Mouse (Mus musculus): Measurements from ENCODE around the gene Gas1. TPM values are rescaled to one million over a fixed set of nuclear protein-coding genes. Genes with fewer than 3 reads are reported as not detected.

Gene Gas1
- total RNA-seq, 2 experiments from 2014 or later: 10.1 to 10.3 TPM

- no peak for DNase-seq
Observed at GRCm38 (mm10) chr13:60172366-60173017, 4.7 kb downstream of the Gas1 start.

- DNase-seq: no peak
Observed at GRCm38 (mm10) chr13:60171781-60172180, 5.4 kb downstream of the Gas1 start.

- DNase-seq: no peak
Observed at GRCm38 (mm10) chr13:60170898-60171715, 6.1 kb downstream of the Gas1 start.

GRCm38 (mm10) chr13:60169026-60169425 is 8.1 kb downstream of the Gas1 start:
- DNase-seq: no peak

GRCm38 (mm10) chr13:60156294-60157126 is 20.7 kb downstream of the Gas1 start:
- DNase-seq: no peak

GRCm38 (mm10) chr13:60154170-60154569 is 23.0 kb downstream of the Gas1 start:
- DNase-seq: no peak

GRCm38 (mm10) chr13:60148235-60148634 is 28.9 kb downstream of the Gas1 start:
- no peak for DNase-seq

DNA sequence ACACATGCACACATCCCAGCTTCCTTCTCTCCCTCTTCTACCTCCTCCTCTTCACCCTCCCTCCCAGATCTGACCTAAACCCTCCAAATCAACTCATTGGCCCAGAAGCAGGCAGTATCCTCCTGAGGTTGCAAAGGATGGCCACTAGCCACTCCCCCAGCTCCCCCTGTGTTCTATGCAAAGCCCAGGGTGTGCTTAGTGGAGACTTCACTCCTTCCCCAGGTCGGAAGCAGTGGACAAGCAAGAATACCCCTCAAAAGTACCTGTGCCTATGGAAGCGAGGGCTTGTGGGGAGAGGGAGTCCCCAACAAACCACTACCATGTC is 29.3 kb downstream of the Gas1 start:
- DNase-seq: no peak

DNA sequence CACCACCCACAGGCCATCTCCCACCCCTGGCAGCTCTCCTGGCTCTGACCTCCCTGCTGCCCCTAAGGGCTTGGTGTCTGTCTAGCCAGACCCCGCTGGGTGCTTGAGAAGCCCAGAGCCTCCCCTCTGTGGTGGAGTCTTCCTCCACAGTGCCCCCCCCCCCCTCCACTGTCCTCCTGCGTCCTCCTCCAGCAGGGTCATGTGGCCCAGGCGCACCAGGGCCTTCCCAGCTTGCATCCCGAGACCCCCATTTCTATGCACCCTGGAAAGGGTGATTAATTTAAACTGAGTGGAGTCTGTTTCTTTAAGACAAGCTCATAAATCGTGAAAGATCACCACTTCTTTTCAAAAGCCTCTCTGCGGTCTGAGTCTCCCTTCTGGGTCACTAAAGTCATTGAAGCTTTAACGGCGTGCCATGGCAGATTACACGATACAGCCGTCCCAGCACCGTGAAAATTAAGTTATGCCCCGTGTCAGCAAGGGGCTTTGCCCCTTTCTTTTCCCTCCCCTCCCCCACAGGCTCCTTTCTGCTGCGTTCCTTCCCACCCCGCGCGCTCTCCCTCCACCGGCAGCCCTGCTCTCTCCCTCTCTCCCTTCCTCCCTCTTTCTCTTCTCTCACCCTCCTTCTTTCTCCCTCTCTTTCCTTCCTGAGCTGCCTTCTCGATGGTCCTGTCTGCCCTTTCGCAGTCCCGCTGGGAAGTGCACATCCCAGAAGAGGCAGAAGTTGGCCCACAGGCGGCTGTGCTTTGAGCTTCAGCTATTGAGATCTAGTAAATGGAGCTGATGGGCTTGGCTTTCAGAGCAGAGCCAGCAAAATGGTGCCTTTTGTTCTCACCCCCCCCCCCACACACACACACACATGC is 29.9 kb downstream of the Gas1 start:
- DNase-seq: no peak

DNA sequence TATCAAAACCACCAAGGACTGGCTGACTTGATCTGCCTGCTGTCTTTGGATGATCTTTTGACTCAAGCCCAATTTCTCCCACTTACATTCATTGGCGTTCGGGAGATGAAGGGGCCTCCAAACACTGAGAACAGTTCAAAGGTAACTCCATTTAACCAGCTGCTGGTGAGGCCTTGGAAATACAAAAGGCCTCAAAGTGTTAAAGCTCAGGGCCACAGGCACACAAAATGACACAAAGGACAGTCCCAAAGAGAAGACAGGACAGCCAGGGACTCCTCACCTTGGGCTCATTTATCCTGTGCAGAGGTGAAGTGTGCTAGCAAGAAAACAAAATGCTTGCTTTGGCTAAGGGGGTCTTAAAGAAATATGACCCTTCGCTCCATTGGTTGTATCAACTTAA is 30.9 kb downstream of the Gas1 start:
- no peak for DNase-seq

- no peak for DNase-seq
Observed at GRCm38 (mm10) chr13:60136962-60137361, 40.2 kb downstream of the Gas1 start.

DNA sequence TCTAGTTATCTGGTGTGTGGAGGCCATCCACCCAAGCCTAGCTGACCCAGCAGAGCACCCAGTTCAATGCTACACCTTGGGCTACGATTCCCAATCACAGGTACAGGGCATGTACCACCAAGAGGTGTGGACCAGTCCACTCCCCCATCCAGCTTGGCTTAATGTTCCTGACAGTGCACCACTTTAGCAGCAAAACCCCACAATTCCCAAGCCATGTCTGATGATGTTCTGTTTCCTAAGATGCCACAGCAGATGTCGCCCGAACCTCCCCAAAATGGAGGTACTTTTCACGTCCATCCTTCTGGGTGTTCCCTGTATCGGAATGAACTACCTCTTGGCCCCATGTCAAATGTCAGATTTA is 42.7 kb downstream of the Gas1 start:
- DNase-seq: no peak

- DNase-seq: no peak
Observed at GRCm38 (mm10) chr13:60133716-60134438, 43.3 kb downstream of the Gas1 start.

GRCm38 (mm10) chr13:60131771-60132170 is 45.4 kb downstream of the Gas1 start:
- DNase-seq: no peak

GRCm38 (mm10) chr13:60129541-60129940 is 47.6 kb downstream of the Gas1 start:
- DNase-seq: no peak

- DNase-seq: no peak
Observed at GRCm38 (mm10) chr13:60126338-60126737, 50.8 kb downstream of the Gas1 start.

DNA sequence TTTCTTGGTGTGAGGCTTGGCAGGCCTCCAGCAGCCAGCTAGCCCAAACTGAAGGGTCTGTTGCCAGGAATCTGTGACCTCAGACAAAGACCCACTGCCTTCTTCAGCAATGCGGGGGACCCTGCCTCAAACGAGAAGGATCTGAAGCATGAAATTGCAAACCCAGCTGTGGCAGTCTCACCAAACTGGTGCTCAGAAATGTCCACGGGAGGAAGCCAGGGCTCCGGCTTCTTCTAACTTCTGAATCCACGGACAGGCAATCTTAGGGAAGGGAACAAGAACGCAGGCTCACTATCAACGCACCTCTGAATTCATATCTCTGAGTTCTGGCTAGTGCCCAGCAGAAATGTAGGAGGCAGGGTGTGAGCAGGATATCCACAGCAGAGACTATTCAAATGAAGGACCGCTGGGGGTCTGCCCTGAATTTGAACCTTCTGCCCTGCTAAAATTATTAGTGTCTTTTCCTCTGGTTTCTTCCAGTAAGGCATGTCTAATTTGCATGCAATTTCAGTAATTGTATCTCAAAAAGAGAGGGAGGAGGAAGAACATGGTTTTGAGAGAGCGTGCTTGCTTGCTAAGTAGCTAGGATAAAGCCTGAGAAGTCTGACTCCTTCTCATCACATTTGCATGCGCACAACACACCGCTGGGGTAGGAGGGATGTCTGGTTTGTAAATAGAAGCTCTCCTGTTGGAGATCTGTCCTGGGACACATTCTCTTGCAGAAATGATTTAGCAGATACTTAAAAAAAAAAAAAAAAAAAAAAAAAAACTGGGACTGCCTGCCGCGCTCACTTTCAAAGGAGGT is 51.5 kb downstream of the Gas1 start:
- DNase-seq: no peak

- no peak for DNase-seq
Observed at GRCm38 (mm10) chr13:60125020-60125419, 52.1 kb downstream of the Gas1 start.

- DNase-seq: no peak
Observed at GRCm38 (mm10) chr13:60124456-60124855, 52.7 kb downstream of the Gas1 start.
